Comparison of ENCODE assay signal across 26 mouse cellular contexts in the genomic region with DNA sequence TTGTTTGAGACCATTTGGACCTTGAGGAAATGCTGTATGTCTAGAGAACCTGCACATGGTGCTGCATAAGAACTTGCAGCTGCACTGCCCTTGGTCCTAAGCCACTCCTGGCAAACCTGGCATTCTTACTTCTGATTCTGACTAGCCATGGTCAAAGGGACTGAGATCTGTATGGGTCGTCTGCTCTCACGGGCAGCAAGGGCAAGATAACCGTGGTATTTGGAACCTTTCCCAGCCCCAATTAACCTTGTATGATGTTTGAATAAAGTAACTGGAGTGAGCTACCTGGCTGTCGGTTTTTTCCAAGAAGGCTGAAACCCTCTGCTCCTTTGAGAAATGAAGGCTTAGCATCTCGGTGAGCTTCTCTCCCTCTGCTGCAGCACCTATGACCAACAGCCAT. TPM values are rescaled to one million over a fixed set of nuclear protein-coding genes. Genes with fewer than 3 reads are reported as not detected.
DNase-seq lines count a peak whose midpoint lies in the region; ATAC-seq and TF ChIP-seq lines count a peak whose summit lies in the region.
"Had no signal": no experiment of that assay in that cellular context is flagged by ENCODE, and none has a peak within 500 bp of the region (broad histone marks: within the 10 kb centered on the region; RNA-seq: fewer than 3 reads in every experiment).

No protein-coding gene starts in this region.

- H3K4me2 ChIP-seq in heart, embryonic 15.5 days = no peak overlapping the region
- no peak overlapping the region for H3K4me2 ChIP-seq in lung, embryonic 14.5 days
- H3K4me2 ChIP-seq in heart, postnatal 0 days (ENCODE audit: low read depth, low read length) = no peak overlapping the region
- H3K4me2 ChIP-seq: hindbrain, embryonic 14.5 days; limb, embryonic 12.5 days; liver, embryonic 15.5 days; stomach, embryonic 15.5 days had no signal

- ATAC-seq in heart, embryonic 15.5 days (replicated peaks; ENCODE audit: insufficient number of reproducible peaks, insufficient read depth, low FRiP score, low read depth) = no peak
- no peak for ATAC-seq in lung, embryonic 14.5 days (ENCODE audit: insufficient read depth)
- ATAC-seq in heart, postnatal 0 days (ENCODE audit: insufficient read depth, low read depth) = 0 out of 2 replicates have a peak, but pooled peaks have one; percentile 45
- ATAC-seq in inflammation-experienced regulatory T-cells, adult 6 months = no peak
- ATAC-seq: activated CD4-positive, CD25-positive, alpha-beta regulatory T cell, adult 4 months; forebrain, embryonic 16.5 days; midbrain, embryonic 16.5 days had no signal

- TF ChIP-seq CTCF in gastrocnemius, adult 2 months (IDR thresholded peaks at IDR 0.05) = no peak
- TF ChIP-seq CTCF in lung, embryonic 14.5 days (IDR thresholded peaks at IDR 0.05; ENCODE audit: low read depth) = no peak
- no peak for TF ChIP-seq CTCF in heart, postnatal 0 days (IDR thresholded peaks at IDR 0.05; ENCODE audit: low read depth)

- H3K27ac ChIP-seq in gastrocnemius, adult 2 months = peak overlapping the region; percentile 76
- H3K27ac ChIP-seq in heart, embryonic 15.5 days = peak overlapping the region; percentile 14; the same call in 1 of the 2 replicates
- H3K27ac ChIP-seq in heart, embryonic 10.5 days = no peak overlapping the region
- no peak overlapping the region for H3K27ac ChIP-seq in lung, embryonic 14.5 days (ENCODE audit: low read depth)
- peak overlapping the region; percentile 59 for H3K27ac ChIP-seq in heart, postnatal 0 days (ENCODE audit: low read depth)
- H3K27ac ChIP-seq: hindbrain, embryonic 14.5 days; kidney, postnatal 0 days; left cerebral cortex, adult 2 months; limb, embryonic 12.5 days; liver, embryonic 15.5 days; stomach, embryonic 15.5 days had no signal

- H3K36me3 ChIP-seq in heart, embryonic 15.5 days = no peaks in the 10 kb centered on the region
- H3K36me3 ChIP-seq in heart, embryonic 10.5 days = no peaks in the 10 kb centered on the region
- no peaks in the 10 kb centered on the region for H3K36me3 ChIP-seq in lung, embryonic 14.5 days (ENCODE audit: insufficient read depth)
- no peaks in the 10 kb centered on the region for H3K36me3 ChIP-seq in heart, postnatal 0 days (replicated peaks; ENCODE audit: control insufficient read depth, insufficient read depth, low read length)
- H3K36me3 ChIP-seq: limb, embryonic 12.5 days; liver, embryonic 15.5 days; stomach, embryonic 15.5 days had no signal

- no peaks in the 10 kb centered on the region for H3K27me3 ChIP-seq in heart, embryonic 15.5 days
- H3K27me3 ChIP-seq in heart, embryonic 10.5 days (ENCODE audit: insufficient read depth, poor library complexity, severe bottlenecking) = no peaks in the 10 kb centered on the region
- no peaks in the 10 kb centered on the region for H3K27me3 ChIP-seq in lung, embryonic 14.5 days (ENCODE audit: insufficient read depth, low read length)
- no peaks in the 10 kb centered on the region for H3K27me3 ChIP-seq in heart, postnatal 0 days (ENCODE audit: control insufficient read depth, insufficient read depth, low read length)
- H3K27me3 ChIP-seq: limb, embryonic 12.5 days; liver, embryonic 15.5 days; stomach, embryonic 15.5 days had no signal

- peaks cover 33% of the 10 kb centered on the region for H3K4me1 ChIP-seq in heart, embryonic 15.5 days (replicated peaks)
- 0 out of 2 replicates have a peak, but pooled peaks cover 6% of the 10 kb centered on the region for H3K4me1 ChIP-seq in heart, embryonic 10.5 days
- H3K4me1 ChIP-seq in lung, embryonic 14.5 days (ENCODE audit: insufficient read depth) = no peaks in the 10 kb centered on the region
- peaks cover 29% of the 10 kb centered on the region for H3K4me1 ChIP-seq in heart, postnatal 0 days (ENCODE audit: control insufficient read depth, insufficient read depth)
- H3K4me1 ChIP-seq: limb, embryonic 12.5 days; stomach, embryonic 15.5 days had no signal

- WGBS in heart, embryonic 15.5 days = 35% methylated on average over 5 of the region's 5 CpGs
- 57% methylated on average over 5 of the region's 5 CpGs for WGBS in heart, embryonic 10.5 days
- 53% methylated on average over 5 of the region's 5 CpGs for WGBS in lung, embryonic 14.5 days
- WGBS in heart, postnatal 0 days = 26% methylated on average over 5 of the region's 5 CpGs

- no peaks in the 10 kb centered on the region for H3K9me3 ChIP-seq in heart, embryonic 15.5 days (replicated peaks)
- no peaks in the 10 kb centered on the region for H3K9me3 ChIP-seq in heart, embryonic 10.5 days
- no peaks in the 10 kb centered on the region for H3K9me3 ChIP-seq in lung, embryonic 14.5 days (ENCODE audit: low read depth, low read length)
- no peaks in the 10 kb centered on the region for H3K9me3 ChIP-seq in heart, postnatal 0 days (replicated peaks; ENCODE audit: control insufficient read depth, low read length)
- H3K9me3 ChIP-seq: liver, embryonic 15.5 days; stomach, embryonic 15.5 days had no signal

- no peak overlapping the region for H3K9ac ChIP-seq in heart, embryonic 15.5 days
- H3K9ac ChIP-seq in lung, embryonic 14.5 days = no peak overlapping the region
- no peak overlapping the region for H3K9ac ChIP-seq in heart, postnatal 0 days (replicated peaks; ENCODE audit: low read depth, low read length)
- H3K9ac ChIP-seq: hindbrain, embryonic 14.5 days; limb, embryonic 12.5 days; liver, embryonic 15.5 days; stomach, embryonic 15.5 days had no signal

- H3K4me3 ChIP-seq in gastrocnemius, adult 2 months = no peak overlapping the region
- no peak overlapping the region for H3K4me3 ChIP-seq in heart, embryonic 15.5 days
- H3K4me3 ChIP-seq in heart, embryonic 10.5 days = no peak overlapping the region
- no peak overlapping the region for H3K4me3 ChIP-seq in lung, embryonic 14.5 days (ENCODE audit: low read depth, low read length)
- H3K4me3 ChIP-seq in heart, postnatal 0 days (ENCODE audit: low read depth, low read length) = no peak overlapping the region
- H3K4me3 ChIP-seq: erythroblast, embryonic 14.5 days; left cerebral cortex, adult 2 months; limb, embryonic 12.5 days; liver, embryonic 15.5 days; stomach, embryonic 15.5 days had no signal

- intact Hi-C loops in gastrocnemius, adult 2 months (cut with DNase I) = no loop called here

- no peak for DNase-seq in gastrocnemius, adult 2 months
- no peak for DNase-seq in gastrocnemius, postnatal 10 days
- DNase-seq in heart, embryonic 10.5 days (ENCODE audit: low spot score) = no peak
- DNase-seq in lung, embryonic 14.5 days = peak; percentile 9
- DNase-seq in lung, postnatal 4 days = no peak
- no peak for DNase-seq in heart, postnatal 0 days (ENCODE audit: low spot score)
- DNase-seq: adrenal gland, adult 2 months; adrenal gland, postnatal 36 days; cerebellum, adult 18-20 months; cerebellum, postnatal 10 days; kidney, adult 11 months; right cerebral cortex, postnatal 25 days had no signal

- no peak for TF ChIP-seq EP300 in heart, postnatal 0 days (IDR thresholded peaks at IDR 0.05; ENCODE audit: low read depth)

RNA-seq across cellular contexts. Expression of gene Glt28d2, which starts 8.4 kb away (rescaled TPM):
- 1 to 10 TPM; 8.0 to 9.4 TPM for total RNA-seq in gastrocnemius, adult 2 months (2021)
- total RNA-seq in gastrocnemius, postnatal 10 days (2021) = 1 to 10 TPM; 5.5 to 6.1 TPM
- polyA plus RNA-seq in heart, embryonic 15.5 days (2015; fragmentation: Nextera tagmentation; extraction: Ambion mirVana) = 2.6 and 2.8 TPM in 2 replicates
- 0.72 and 0.78 TPM in 2 replicates for polyA plus RNA-seq in heart, embryonic 10.5 days (2016; fragmentation: Nextera tagmentation; extraction: Ambion mirVana)
- 1.4 and 1.8 TPM in 2 replicates for polyA plus RNA-seq in lung, embryonic 14.5 days (2014; fragmentation: Nextera tagmentation; extraction: Ambion mirVana)
- 3.9 and 5.3 TPM in 2 replicates for total RNA-seq in heart, postnatal 0 days (2014; rRNA removed; ENCODE audit: low replicate concordance)
- 3.0 and 3.6 TPM in 2 replicates for polyA plus RNA-seq in heart, postnatal 0 days (2015; fragmentation: Nextera tagmentation; extraction: Ambion mirVana)
- 1 to 10 TPM in 2 of 3 experiments, under 1 TPM in 1; 0.57 to 4.4 (median 3.9) TPM for polyA plus RNA-seq in inflammation-experienced regulatory T-cells, adult 6 months (2017; shearing (Covaris generic))
- total RNA-seq: common myeloid progenitor, adult 5-6 weeks had no signal

RNA-seq across cellular contexts. Expression of gene Gm37240, which starts 8.4 kb away (rescaled TPM):
- total RNA-seq in gastrocnemius, adult 2 months (2021) = 10 to 100 TPM; 34.5 to 37.4 TPM
- total RNA-seq in gastrocnemius, postnatal 10 days (2021) = 10 to 100 TPM; 28.9 to 37.3 TPM
- polyA plus RNA-seq in heart, embryonic 15.5 days (2015; fragmentation: Nextera tagmentation; extraction: Ambion mirVana) = 12.7 and 14.1 TPM in 2 replicates
- polyA plus RNA-seq in heart, embryonic 10.5 days (2016; fragmentation: Nextera tagmentation; extraction: Ambion mirVana) = 2.7 and 3.0 TPM in 2 replicates
- 4.5 and 4.8 TPM in 2 replicates for polyA plus RNA-seq in lung, embryonic 14.5 days (2014; fragmentation: Nextera tagmentation; extraction: Ambion mirVana)
- total RNA-seq in heart, postnatal 0 days (2014; rRNA removed; ENCODE audit: low replicate concordance) = 33.4 and 72.1 TPM in 2 replicates
- 20.8 and 21.7 TPM in 2 replicates for polyA plus RNA-seq in heart, postnatal 0 days (2015; fragmentation: Nextera tagmentation; extraction: Ambion mirVana)
- 1 to 10 TPM in 1 of 3 experiments, under 1 TPM in 2; 0.74 to 4.1 (median 0.98) TPM for polyA plus RNA-seq in inflammation-experienced regulatory T-cells, adult 6 months (2017; shearing (Covaris generic))
- total RNA-seq: common myeloid progenitor, adult 5-6 weeks; hematopoietic stem cell, adult 5-6 weeks had no signal
- polyA plus RNA-seq: erythroblast, embryonic 14.5 days had no signal

Comparison
In these comparisons a context has a peak if more than half of its experiments do, and no peak if none do; other contexts are left out.
1. H3K27ac ChIP-seq: peak in gastrocnemius, adult 2 months (single experiment), heart, embryonic 15.5 days (single experiment) and heart, postnatal 0 days (single experiment); none in heart, embryonic 10.5 days (single experiment) and lung, embryonic 14.5 days (single experiment).